Mouse (Mus musculus): Measurements from ENCODE around the gene Amn.

Gene Amn

DNA sequence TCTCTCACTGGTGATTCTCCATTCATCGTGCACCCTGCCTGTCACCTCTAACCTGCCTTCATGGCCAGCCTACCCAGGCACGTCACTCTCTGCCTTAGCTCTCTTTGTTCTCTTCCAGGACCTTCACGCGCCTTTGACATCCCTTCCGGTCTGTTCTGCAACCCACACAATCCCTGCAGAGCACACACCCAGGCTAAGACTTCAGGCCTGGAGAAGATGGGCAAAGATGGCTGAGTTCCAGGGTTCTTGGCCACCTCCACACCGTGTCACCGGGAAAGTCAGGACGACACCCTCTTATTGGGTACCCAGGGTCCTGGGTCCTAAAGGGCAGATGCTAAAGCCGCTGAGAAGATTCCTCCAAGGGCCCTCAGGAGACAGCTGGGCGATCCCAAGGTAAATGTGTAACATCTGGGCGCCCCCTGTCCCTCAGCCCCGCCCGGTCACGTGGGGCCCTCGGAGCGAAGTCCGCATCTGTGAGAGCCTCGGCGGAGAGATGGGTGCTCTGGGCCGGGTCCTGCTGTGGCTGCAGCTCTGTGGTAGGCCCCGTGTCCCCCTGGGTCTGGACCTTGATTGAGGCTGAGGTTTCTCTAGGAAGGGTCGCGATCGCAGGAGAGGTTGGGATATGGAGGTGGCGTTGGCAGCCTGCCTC, at the start of gene Amn:
TSS of gene Amn (plus strand) at position 467 of the 649 bp plus-strand sequence.
- DNase-seq (ENCODE audit: low spot score), result no peak

DNA sequence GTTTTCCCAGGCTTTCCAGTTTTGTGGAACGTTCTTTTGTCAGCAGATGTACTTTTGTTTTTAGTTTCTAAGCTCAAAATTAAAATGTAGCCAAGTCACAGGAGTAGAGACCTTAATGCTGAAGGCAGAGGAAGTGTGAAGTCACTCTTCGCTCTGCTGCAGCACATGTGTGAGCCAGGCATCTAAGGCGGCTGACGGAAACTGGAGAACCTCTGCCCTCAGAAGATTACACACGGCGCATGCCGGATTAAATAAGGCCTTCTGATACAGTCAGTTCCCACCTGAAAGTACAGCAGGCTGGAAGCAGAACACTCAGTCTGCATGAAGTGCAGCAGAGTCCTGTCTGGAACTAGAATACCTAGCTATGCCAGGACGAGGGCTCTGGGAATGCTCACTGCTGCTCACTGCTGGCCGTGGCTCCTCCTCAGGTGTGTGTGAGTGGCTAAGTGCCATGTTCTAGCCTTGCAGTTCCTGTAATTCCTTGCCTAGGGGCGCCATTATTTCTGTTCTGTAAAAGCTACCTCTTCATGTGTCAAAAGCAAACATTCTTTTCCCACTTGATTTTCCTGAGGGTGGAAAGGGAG, 45.6 kb upstream of the Amn start:
- no peak for DNase-seq (ENCODE audit: low spot score)

DNA sequence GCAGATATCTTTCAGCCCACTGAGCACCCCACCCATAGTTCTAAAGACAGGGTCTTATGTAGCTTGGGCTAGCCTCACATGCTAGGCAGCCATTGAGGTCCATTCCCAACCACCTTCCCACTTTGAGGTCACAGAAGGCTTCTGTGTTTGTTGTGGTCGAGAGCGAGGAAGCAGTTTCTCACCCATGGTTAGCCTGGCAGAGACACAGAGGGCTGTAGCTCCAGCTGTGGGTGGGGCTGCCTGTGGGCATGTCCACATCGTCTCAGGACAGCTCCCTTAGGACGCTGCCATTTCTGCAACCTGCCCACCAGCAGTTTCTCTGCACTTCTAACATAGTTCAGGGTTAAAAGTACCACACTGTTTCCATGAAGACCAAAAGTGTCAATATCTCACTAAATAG, 43.5 kb upstream of the Amn start:
- DNase-seq (ENCODE audit: low spot score), result no peak

DNA sequence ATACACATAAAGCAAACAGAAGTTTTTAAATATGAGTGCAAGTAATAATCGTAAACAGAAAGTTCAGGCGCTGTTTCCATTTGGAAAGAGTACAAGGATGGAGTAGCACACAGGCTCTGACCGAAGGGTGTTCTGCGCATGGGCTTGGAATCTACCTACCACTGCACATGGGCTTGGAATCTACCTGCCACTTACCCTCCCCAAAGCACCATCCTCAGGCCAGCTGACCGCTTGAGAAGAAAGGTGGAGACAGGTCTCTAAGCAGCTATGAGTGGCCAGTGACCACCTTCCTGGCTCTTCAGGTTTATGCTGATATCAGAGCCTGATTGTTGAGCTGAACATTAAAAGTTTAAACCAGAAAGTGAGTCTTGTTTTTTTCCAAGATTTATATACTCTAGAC, 42.4 kb upstream of the Amn start:
- no peak for DNase-seq (ENCODE audit: low spot score)

DNA sequence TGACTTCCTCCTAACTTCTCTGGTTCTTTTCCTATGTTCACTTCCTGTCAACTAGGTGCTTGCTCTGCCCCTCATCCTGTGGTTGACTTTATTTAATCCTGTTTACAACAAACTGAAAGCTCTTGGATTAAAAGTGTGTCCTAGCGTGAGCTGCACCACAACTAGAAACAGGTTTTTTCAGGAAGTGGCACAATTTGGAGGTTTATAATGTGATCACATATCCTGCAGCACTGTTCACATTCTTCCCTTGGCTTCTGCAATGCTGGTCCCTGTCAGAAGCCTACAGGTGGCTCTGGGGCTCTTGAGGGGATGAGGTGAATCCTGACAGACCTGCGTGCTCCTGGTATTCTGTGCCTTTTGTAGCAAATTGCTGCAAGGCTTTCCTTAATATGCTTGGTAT, 40.1 kb upstream of the Amn start:
- DNase-seq (ENCODE audit: low spot score), result no peak

DNA sequence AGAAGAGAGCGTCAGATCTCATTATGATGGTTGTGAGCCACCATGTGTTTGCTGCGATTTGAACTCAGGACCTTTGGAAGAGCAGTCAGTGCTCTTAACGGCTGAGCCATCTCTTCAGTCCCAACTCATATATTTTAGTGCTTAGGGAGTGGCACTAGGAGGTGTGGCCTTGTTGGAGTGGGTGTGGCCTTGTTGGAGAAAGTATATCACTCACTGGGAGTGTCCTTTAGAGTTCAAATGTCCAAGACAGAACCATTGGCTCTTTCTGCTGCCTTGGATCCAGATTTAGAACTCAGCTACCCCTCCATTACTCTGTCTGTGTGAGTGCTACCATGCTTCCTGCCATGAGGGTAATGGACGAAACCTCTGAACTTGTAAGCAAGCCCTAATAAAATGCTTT, 37.1 kb upstream of the Amn start:
- DNase-seq (ENCODE audit: low spot score), result no peak

DNA sequence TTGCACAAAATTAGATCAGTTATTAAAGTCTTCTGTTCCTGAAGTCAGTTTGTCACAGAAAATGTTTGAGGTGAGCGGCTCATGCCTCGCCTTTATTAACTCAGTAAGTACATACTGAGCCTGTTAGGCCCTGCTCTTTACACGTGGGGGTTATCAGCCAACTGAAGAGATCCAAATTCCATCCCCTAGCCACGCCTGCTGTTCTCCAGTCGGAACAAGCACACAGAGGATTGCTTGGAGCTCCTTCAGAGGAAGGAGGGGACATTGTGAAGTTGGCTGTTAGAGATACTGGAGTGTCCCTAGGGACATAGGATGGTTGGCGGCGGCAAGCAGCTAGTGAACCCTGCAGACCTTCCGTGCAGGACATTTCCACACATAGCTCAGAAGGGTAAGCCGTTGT, 36.5 kb upstream of the Amn start:
- DNase-seq (ENCODE audit: low spot score), result no peak

DNA sequence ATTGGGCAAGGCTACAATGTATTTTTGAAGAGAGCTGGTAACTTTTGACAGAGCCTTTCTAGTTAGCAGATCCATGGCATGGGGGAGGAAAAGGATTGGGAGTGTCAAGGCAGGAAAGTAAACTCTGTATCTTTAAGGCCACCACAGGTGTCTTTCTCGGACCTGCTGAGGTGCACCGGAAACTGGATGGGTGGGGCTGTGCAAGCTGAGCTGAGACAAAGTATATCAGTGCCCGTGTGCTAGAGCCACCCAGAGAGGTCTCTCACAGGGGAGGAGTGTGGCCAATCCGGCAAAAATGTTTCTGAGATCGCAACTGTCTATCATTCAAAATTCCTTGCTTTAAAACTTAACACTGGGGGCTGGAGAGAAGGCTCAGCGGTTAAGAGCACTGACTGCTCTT, 35.3 kb upstream of the Amn start:
- DNase-seq (ENCODE audit: low spot score), result no peak

DNA sequence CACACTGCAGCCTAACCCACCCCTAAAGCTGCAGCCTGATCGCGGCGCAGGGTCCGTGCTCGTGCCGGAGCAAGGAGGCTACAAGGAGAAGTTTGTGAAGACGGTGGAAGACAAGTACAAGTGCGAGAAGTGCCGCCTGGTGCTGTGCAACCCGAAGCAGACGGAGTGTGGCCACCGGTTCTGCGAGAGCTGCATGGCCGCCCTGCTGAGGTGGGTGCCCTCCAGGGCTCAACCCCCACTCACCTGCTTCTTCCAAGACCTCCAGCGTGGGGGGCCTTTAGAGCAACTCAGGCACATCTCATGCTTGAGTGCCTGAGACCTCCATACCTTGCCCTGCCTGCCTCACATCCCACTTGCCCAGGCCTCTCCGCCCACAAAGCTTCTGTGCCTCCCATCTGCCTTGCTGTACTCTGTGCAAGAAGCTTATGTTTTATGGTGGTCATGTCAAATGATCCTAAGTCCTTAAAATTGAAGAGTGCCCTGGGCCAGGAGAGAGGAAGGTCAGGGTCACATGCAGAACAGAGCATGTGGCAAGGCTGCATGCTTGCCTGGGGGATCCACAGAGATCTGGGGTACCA, 33.2 kb upstream of the Amn start:
- no peak for DNase-seq (ENCODE audit: low spot score)

DNA sequence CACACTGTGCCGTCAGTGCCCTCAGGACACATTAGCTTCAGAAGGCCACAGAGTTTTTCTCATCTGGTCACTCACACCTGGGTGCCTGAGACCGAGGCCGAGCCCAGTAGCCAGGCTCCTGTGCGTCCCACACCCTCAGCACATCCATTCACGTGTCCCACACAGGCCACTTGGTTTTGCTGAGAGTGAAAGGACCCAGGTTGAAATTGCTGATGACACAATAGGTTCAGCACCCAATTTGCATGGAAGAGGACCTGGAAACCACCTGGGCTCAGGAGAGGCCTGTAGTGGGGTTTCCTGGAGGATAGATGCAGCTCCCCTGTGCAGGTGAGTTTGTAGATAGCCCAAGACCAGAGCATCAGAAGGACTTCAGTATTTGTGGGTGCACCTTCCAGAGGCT, 32.5 kb upstream of the Amn start:
- DNase-seq (ENCODE audit: low spot score), result no peak

DNA sequence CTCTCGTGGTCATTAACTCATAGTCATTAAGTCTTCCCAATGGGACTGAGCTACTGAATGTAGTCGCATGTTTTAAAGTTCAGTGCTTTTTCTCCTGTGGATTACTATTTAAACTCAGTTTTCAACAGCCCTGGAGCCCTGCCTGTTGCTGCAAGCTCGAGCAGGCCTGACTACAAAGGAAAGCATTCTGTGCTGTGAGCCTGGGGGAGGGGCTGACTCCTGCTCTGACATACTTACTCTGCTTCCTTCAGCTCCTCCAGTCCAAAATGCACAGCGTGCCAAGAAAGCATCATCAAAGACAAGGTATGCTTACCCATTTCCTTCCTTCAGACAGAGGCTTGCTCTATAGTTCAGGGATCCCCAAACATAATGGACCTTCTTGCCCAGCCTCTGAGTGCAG, 32.1 kb upstream of the Amn start:
- no peak for DNase-seq (ENCODE audit: low spot score)

DNA sequence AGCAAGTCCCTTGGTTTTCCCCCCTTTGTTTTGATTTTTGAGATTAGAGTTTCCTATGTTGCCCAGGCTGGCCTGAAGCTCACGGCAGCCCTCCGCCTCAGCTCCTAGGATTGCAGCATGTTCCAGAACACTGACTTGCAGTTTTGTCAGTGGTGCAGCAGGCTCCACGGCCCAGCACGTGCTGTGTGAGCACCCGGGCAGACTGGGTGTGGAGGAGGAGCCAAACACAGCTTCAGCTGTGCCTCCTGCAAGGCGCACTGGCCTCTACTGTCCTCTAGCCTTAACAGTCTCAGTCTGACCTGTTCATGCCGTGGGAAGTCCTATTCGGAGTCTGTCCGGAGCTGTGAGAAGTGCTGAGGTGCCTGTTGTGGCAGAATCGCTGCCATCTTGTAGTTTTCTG, 31.0 kb upstream of the Amn start:
- DNase-seq (ENCODE audit: low spot score), result no peak

DNA sequence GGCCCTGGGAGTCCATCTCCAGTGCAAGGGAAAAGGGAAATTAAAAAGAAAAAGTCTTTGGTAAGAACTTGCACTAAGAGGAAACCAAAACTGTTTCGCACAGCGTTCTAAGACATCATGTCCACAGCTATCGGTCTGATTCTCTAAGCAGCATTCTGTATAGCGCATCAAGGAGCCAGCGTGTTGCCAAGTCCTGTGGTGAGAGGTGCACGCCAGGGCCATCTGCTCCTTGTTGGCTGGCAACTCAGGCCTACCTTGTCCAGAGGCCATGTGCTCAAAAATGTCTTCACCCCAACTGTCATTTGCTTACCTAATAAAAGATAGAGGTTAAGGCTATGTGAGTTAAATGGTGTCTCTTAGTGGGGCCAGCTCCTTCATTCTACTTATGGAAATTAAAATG, 29.0 kb upstream of the Amn start:
- no peak for DNase-seq (ENCODE audit: low spot score)

DNA sequence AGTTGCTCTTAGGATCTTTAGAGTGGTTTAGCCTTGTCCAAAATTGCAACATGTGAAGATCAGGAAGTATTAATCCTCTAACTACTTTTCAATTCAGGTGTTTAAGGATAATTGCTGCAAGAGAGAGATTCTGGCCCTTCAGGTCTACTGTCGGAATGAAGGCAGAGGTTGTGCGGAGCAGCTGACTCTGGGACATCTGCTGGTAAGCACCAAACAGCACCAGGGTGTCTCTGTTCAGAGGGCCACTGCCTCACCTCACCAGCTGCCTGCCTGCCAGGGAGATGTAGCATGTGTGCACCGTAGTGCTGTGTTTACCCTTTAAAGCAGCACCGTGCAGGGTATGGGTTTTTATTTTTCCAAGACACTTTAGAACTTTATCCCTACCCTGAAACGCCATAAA, 28.5 kb upstream of the Amn start:
- DNase-seq (ENCODE audit: low spot score), result no peak

DNA sequence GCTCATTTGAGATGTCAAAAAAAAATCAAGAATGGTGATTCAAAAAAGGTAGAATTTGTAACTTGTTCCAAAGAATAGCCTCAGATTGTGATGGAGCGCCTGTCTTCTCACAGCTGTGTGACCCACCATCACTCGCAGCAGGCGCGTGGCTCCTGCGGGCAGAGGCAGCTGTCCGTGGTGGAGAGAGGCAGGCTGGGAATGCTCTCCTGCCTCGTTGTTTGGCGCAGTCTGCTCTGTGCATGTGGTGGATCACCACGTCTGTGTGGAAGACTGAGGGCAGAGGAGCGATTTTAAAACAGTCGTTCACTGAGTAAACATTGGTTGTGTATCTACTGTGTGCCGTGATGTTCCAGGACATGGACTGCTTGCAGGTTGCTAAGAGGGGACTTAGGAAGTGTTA, 27.2 kb upstream of the Amn start:
- no peak for DNase-seq (ENCODE audit: low spot score)

DNA sequence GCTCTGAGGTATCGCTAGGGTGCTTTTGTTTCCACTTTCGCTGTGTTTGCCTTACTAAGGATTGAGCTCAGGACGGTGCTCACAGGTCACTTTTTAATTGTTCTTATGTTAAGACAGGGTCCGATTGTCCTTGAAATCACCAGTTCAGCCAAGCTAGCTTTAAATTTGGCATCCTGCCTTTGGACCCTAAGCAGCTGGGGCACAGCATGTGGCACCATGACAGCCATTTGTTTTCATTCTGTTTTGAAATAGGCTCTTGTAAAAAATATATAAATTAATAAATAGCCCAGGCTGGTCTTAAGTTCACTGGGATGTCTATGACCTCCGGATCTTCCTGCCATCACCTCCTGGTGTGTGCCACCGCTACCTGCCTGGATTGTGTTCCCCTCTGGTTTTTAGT, 25.8 kb upstream of the Amn start:
- DNase-seq (ENCODE audit: low spot score), result no peak

DNA sequence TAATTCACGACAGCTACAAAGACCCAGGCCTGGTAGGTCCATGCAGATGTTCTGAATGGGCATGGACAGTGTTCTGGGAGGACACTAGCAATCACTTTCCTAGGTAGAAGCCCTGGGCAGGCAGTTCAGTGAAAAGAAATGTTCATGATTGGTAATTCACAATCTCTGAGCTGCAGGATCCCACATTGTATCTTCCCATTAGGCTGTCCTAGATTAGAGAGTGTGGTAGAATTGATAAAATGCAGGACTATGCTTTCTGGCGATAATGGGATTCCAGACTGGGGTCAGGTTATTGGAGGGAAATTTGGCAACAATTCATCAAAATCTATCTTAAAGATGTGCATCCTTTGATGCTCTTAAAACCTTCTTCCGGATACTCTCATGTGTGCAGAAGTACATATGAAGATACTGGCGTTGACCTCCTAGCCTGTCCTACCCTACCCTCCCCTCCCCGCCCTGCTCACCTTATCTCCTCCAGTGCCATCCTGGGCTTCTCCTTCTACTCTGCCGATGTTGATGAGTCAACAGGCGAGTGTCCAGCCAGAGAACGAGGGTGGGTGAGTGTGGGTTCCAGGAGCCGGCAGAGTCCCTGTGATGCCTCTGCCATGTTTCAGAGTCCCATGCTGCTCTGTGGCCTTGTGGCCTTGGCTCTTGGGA, 24.0 kb upstream of the Amn start:
- no peak for DNase-seq (ENCODE audit: low spot score)

DNA sequence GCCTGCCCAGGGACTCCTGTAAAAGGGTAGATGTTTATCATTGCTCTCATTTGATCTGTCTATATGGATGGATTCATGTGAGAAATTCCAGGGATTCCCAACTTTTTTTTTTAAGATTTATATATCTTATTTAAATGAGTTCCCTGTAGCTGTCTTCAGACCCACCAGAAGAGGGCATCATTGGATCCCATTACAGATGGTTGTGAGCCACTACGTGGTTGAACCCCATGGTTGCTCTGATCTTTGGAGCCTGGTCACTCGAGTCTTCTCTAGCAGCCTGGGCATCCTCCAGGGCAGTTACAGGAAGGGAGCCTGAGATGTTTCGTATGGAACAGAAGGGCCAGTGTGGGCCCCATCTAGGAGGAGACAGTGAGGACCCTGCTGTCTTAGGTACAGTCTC, 21.8 kb upstream of the Amn start:
- DNase-seq (ENCODE audit: low spot score), result no peak

DNA sequence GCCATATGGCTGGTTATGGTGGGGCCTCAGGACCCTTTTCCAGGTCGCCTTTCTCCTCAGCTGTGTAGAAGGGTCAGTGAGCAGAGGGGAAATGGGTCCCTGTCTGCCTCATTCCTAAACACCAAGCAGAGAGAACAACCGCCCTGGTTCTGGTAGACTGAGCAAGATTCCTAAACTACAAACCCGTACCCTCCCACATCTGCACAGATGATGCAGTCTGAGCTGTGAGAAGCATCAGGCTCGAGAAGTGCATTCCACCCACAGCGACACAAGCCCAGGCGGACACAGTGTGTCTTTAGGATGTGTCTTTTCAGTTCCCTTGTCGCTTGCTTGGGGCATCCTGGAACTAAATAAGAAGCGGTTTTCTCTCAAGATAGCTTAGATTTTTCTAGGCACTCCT, 20.8 kb upstream of the Amn start:
- DNase-seq (ENCODE audit: low spot score), result no peak

DNA sequence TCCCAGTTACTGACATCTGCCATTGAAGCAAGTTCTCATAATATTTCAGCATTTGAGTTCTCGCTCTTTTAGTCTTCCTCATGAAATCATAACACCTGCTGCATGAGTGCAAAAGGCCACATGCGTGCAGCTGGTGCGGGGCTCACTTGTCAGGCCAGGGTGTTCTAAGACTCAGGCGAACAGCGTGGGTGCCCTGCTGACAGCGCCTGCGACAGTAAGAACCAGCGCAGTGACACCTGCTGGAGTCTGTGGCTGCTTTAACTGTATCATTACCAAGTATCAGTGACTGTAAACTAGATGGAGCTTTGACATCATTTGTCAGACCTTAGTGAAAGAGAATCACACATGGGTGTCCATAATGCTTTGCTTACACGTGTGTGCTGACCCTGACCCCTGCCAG, 19.7 kb upstream of the Amn start:
- DNase-seq (ENCODE audit: low spot score), result no peak

DNA sequence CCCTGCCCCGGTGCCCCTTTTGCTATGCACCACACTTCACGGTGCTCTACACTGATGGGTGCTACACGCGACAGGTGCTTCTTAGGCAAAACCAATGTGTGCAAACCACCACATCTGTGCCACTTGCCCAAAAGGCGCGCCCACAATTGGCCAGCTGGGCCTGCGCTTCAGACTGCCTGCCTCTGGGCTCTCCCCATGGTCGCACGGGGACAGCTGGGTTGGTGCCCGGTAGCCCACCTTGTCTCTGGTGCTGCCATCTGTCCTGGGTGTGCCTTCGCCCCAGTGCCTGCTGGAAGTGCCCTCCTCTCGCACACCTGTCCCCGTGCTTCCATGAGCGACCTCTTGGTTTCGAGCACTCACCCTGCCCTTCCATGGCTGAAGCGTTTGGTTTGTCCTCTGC, 7.2 kb upstream of the Amn start:
- no peak for DNase-seq (ENCODE audit: low spot score)

DNA sequence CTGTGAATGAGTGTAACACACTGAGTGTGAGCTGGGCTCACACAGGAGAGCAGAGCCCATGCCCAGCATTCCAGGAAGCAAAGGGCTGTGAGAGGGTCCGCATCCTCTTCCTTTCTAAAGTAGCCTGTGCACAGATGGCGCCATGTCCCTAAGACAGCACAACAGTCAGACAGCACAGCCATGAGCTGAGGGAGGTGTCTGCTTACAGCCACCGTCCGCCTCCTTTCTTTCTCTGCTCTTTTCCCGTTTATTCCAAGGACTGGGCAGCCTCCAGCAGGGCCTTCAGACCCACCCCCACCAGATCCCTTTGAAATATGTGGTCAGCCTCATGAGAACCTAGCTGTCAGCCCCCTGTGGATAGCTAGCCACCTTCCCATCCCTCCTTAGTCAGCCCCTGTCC, 5.7 kb upstream of the Amn start:
- DNase-seq (ENCODE audit: low spot score), result no peak

DNA sequence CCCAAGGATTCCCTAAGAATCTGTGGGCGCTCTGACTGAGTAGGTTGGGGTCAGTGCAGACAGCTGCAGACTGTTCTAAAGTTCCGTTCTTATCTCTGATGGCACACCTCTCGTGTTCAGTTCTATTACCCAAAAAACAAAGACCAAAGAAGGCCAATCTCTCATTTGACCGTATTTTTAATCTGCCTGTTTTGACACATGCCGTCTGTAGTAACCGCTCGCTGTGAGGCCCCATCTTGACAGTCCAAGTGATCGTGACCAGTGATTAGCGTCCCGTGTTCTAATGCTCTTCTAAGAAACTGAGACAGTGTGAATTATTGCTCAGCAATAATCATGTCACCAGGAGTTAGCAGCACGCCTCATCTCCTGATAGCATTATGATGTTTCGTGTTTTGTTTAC, 4.3 kb upstream of the Amn start:
- DNase-seq (ENCODE audit: low spot score), result no peak
